Mouse (Mus musculus) heart, postnatal 0 days (tissue): ENCODE measurements around the gene Nek11.

ENCODE experiments used
- CTCF ChIP-seq: IDR thresholded peaks from 2 replicates; pipeline ENCODE4 v1.5.1; 2016; ENCODE audit warnings: antibody characterized with exemption, control low read depth, low read depth
- EP300 ChIP-seq: IDR thresholded peaks from 2 replicates; pipeline ENCODE4 v1.6.1; 2016; ENCODE audit warnings: antibody characterized with exemption, low read depth

GRCm38 (mm10) chr9:105309553-105310281, 85.6 kb downstream of the Nek11 start:
- TF ChIP-seq EP300 (no peak), CTCF (no peak)
